Mouse (Mus musculus) lung, embryonic 14.5 days (tissue): ENCODE data around the gene Tbc1d25. TPM values are rescaled to one million over a fixed set of nuclear protein-coding genes. Genes with fewer than 3 reads are reported as not detected.

ENCODE experiments used
- ATAC-seq: fragments of 200-750 bp; cut with Nextera tagmentation; 2 replicates; pipeline ENCODE4 v1.8.0; 2017; ENCODE audit warnings: mild to moderate bottlenecking, moderate TSS enrichment, moderate library complexity; ENCODE audit not compliant: insufficient read depth
- DNase-seq: peaks from one replicate; pipeline ENCODE4 v3.0.0-alpha.2; 2015
- H3K27ac ChIP-seq: fragments of 300-500 bp; sonication (generic); 2 replicates; pipeline ENCODE4 v1.5.1; 2014; ENCODE audit warnings: low read depth, mild to moderate bottlenecking, moderate library complexity
- H3K27me3 ChIP-seq: fragments of 300-500 bp; sonication (generic); 2 replicates; pipeline ENCODE4 v1.6.1; 2014; ENCODE audit warnings: low read length, control low read depth; ENCODE audit not compliant: insufficient read depth
- H3K36me3 ChIP-seq: fragments of 300-500 bp; sonication (generic); 2 replicates; pipeline ENCODE4 v1.6.1; 2014; ENCODE audit warnings: control low read depth; ENCODE audit not compliant: insufficient read depth
- H3K4me1 ChIP-seq: fragments of 300-500 bp; sonication (generic); 2 replicates; pipeline ENCODE4 v1.6.1; 2014; ENCODE audit warnings: antibody characterized with exemption, control low read depth; ENCODE audit not compliant: insufficient read depth
- H3K4me2 ChIP-seq: fragments of 300-500 bp; sonication (generic); 2 replicates; pipeline ENCODE4 v1.6.1; 2014; ENCODE audit warnings: mild to moderate bottlenecking
- H3K4me3 ChIP-seq: fragments of 300-500 bp; sonication (generic); 2 replicates; pipeline ENCODE4 v1.5.1; 2014; ENCODE audit warnings: low read depth, low read length
- H3K9ac ChIP-seq: fragments of 300-500 bp; sonication (generic); 2 replicates; pipeline ENCODE4 v1.6.1; 2014
- H3K9me3 ChIP-seq: fragments of 300-500 bp; sonication (generic); 2 replicates; pipeline ENCODE4 v1.6.1; 2016; ENCODE audit warnings: low read depth, low read length, control low read depth
- CTCF ChIP-seq: IDR thresholded peaks from 2 replicates; pipeline ENCODE4 v1.5.1; 2016; ENCODE audit warnings: antibody characterized with exemption, low read depth
- WGBS: fragments of 180-500 bp; shearing (Covaris S2); extraction: QIAGEN DNeasy Blood & Tissue Kit; methylation state at CpG from one replicate; pipeline ENCODE4 v1.1.7; 2014; 5-methylcytosine and 5-hydroxymethylcytosine counted together
- polyA plus RNA-seq: library from polyadenylated mRNA; unstranded; fragments of >200 nt; fragmentation: Nextera tagmentation; extraction: Ambion mirVana; gene quantifications from 2 replicates; pipeline ENCODE4 v1.2.1, GENCODE M21; 2014

Gene Tbc1d25
- polyA plus RNA-seq, 1 experiment from 2014 or later: 12.6 TPM

- H3K9ac ChIP-seq: no peak overlapping the region
- no peak overlapping the region for H3K4me2 ChIP-seq
- no peaks in the 10 kb centered on the region for H3K36me3 ChIP-seq
- H3K4me3 ChIP-seq: no peak overlapping the region
- H3K27me3 ChIP-seq: no peaks in the 10 kb centered on the region
- 87% methylated on average over 10 of the region's 10 CpGs for WGBS
- no peak overlapping the region for H3K27ac ChIP-seq
- no peaks in the 10 kb centered on the region for H3K9me3 ChIP-seq
- TF ChIP-seq CTCF: no peak
- DNase-seq (no peak), ATAC-seq (no peak)
- no peaks in the 10 kb centered on the region for H3K4me1 ChIP-seq
Observed at GRCm38 (mm10) chrX:8204076-8204475, 28.1 kb upstream of the Tbc1d25 start.

- 83% methylated on average over 14 of the region's 14 CpGs for WGBS
- H3K9me3 ChIP-seq: no peaks in the 10 kb centered on the region
- DNase-seq (no peak), ATAC-seq (no peak)
- TF ChIP-seq CTCF: no peak
- no peaks in the 10 kb centered on the region for H3K4me1 ChIP-seq
- no peak overlapping the region for H3K9ac ChIP-seq
- H3K4me3 ChIP-seq: no peak overlapping the region
- no peak overlapping the region for H3K4me2 ChIP-seq
- H3K36me3 ChIP-seq: no peaks in the 10 kb centered on the region
- no peaks in the 10 kb centered on the region for H3K27me3 ChIP-seq
- H3K27ac ChIP-seq: no peak overlapping the region
Observed at GRCm38 (mm10) chrX:8203105-8203504, 27.1 kb upstream of the Tbc1d25 start.

GRCm38 (mm10) chrX:8193419-8193723, 17.4 kb upstream of the Tbc1d25 start, which contains the start of gene Ebp:
Ebp (minus strand) TSS chrX:8193512.
- Histone ChIP-seq H3K4me1 (no peaks in the 10 kb centered on the region), H3K27ac (peak within 1 kb of the TSS; percentile 46; the same call in 1 of the 2 replicates), H3K4me3 (peak within 1 kb of the TSS; percentile 50), H3K4me2 (peak within 1 kb of the TSS; percentile 63), H3K27me3 (no peaks in the 10 kb centered on the region), H3K9me3 (no peaks in the 10 kb centered on the region), H3K36me3 (no peaks in the 10 kb centered on the region), H3K9ac (peak within 1 kb of the TSS; percentile 58)
- no peak for TF ChIP-seq CTCF
- DNase-seq: no peak
- 0 out of 2 replicates have a peak, but pooled peaks have one; percentile 3 for ATAC-seq
- 13% methylated on average over 10 of the region's 10 CpGs for WGBS

- Histone ChIP-seq H3K4me2 (peak overlapping the region; percentile 63), H3K9me3 (no peaks in the 10 kb centered on the region), H3K27ac (peak overlapping the region; percentile 46; the same call in 1 of the 2 replicates), H3K27me3 (no peaks in the 10 kb centered on the region), H3K4me3 (peak overlapping the region; percentile 50), H3K36me3 (no peaks in the 10 kb centered on the region), H3K4me1 (no peaks in the 10 kb centered on the region), H3K9ac (peak overlapping the region; percentile 58)
- 9% methylated on average over 37 of the region's 38 CpGs for WGBS
- peak; percentile 85 for DNase-seq
- ATAC-seq: peak; percentile 99
- no peak for TF ChIP-seq CTCF
Observed at GRCm38 (mm10) chrX:8192640-8193418, 16.8 kb upstream of the Tbc1d25 start.

- no peaks in the 10 kb centered on the region for H3K36me3 ChIP-seq
- 11% methylated on average over 10 of the region's 13 CpGs for WGBS
- H3K27ac ChIP-seq: no peak overlapping the region
- no peaks in the 10 kb centered on the region for H3K4me1 ChIP-seq
- no peaks in the 10 kb centered on the region for H3K27me3 ChIP-seq
- peak overlapping the region; percentile 58 for H3K9ac ChIP-seq
- peak overlapping the region; percentile 63 for H3K4me2 ChIP-seq
- peak overlapping the region; percentile 50 for H3K4me3 ChIP-seq
- ATAC-seq (peak; percentile 64), DNase-seq (no peak)
- H3K9me3 ChIP-seq: no peaks in the 10 kb centered on the region
- TF ChIP-seq CTCF: peak; percentile 29; the same call in 1 of the 2 replicates
Observed at GRCm38 (mm10) chrX:8192126-8192639, 16.2 kb upstream of the Tbc1d25 start.

DNA sequence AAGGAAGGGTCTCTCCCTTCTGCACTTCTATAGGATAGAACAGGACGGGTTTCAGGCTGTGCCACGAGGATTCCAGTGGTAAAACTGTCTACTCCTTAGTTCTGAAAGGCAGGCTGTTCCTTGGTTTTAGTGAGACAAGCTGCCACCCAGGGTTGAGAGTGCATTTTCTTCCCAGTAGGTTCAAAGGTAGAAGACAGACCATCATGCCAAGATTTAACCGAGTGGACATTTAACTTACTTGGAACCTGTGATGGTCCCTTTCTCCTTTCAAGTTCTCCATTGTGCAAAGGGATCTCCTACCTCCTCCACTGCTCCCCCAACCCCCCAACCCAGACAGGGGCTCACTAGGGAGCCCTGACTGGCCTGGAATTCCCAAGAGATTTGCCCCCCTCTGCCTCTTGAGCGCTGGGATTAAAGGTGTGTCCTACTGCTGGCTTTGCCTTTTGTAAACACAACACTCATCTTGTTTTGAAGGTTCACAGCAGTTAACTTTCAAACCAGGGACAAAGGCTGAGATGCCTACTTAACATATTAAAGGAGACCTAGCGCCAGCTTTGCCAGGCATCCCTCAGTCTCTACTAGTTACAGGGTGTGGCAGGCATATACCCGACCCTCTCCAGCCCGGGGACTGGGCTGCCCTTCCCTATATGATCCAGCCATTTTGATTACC, 7.0 kb upstream of the Tbc1d25 start:
- no peak for ATAC-seq
- Histone ChIP-seq H3K9ac (no peak overlapping the region), H3K4me2 (no peak overlapping the region), H3K4me3 (no peak overlapping the region), H3K27ac (no peak overlapping the region), H3K9me3 (no peaks in the 10 kb centered on the region), H3K4me1 (no peaks in the 10 kb centered on the region), H3K36me3 (no peaks in the 10 kb centered on the region), H3K27me3 (no peaks in the 10 kb centered on the region)
- no peak for TF ChIP-seq CTCF
- WGBS: 11% methylated on average over 7 of the region's 7 CpGs
- DNase-seq: no peak

DNA sequence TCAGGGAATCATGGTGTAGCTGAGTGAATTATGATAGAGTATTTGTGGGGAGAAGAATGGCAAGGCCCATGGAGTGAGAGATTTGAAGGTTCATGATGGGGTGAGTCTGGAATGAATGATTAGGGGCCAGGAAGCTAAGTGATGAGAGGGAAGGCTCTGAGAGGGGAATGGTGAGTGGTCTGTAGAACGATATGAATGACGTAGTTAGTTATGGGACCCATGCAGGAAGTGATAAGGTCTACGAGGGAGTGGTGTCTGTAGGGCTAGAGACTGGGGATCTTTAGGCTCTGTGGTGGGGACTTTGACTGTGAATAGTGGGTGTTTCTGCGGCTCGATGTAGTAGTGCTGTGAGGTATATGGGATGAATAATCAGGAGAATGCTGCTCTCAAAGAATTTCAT, 3.7 kb upstream of the Tbc1d25 start:
- no peak for DNase-seq

More for the DNA sequence above, 3.7 kb upstream of the Tbc1d25 start:
- no peak for ATAC-seq
- Histone ChIP-seq H3K4me1 (no peaks in the 10 kb centered on the region), H3K9me3 (no peaks in the 10 kb centered on the region), H3K9ac (no peak overlapping the region), H3K4me3 (no peak overlapping the region), H3K27me3 (no peaks in the 10 kb centered on the region), H3K4me2 (no peak overlapping the region), H3K36me3 (no peaks in the 10 kb centered on the region), H3K27ac (no peak overlapping the region)
- WGBS: 80% methylated on average over 5 of the region's 5 CpGs
- no peak for TF ChIP-seq CTCF
